Mouse (Mus musculus) brain, embryonic 14.5 days (tissue): ENCODE measurements around the gene Cfap77. TPM values are rescaled to one million over a fixed set of nuclear protein-coding genes. Genes with fewer than 3 reads are reported as not detected.

Experiments used
- DNase-seq: peaks from one replicate; pipeline ENCODE4 v3.0.0-alpha.2; 2011; ENCODE audit warnings: low read depth
- CTCF ChIP-seq: fragments of 200-500 bp; IDR thresholded peaks from 2 replicates; pipeline ENCODE4 v1.5.1; 2012; ENCODE audit warnings: inconsistent platforms, mild to moderate bottlenecking, moderate library complexity, borderline replicate concordance; ENCODE audit not compliant: insufficient read depth, insufficient read length; ENCODE audit errors: extremely low read depth
- POLR2A ChIP-seq: fragments of 200-500 bp; IDR thresholded peaks from 2 replicates; pipeline ENCODE4 v1.6.1; 2012; ENCODE audit warnings: mild to moderate bottlenecking, inconsistent platforms, borderline replicate concordance; ENCODE audit not compliant: poor library complexity, insufficient read depth, insufficient read length, severe bottlenecking; ENCODE audit errors: extremely low read depth
- polyA plus RNA-seq: library from polyadenylated mRNA; depleted of rRNA; stranded (reverse); fragments of >200 nt; gene quantifications from 2 replicates; pipeline ENCODE4 v1.2.3, GENCODE M21; 2012

The Cfap77 gene
- polyA plus RNA-seq, 1 experiment: 1.8 TPM

DNA sequence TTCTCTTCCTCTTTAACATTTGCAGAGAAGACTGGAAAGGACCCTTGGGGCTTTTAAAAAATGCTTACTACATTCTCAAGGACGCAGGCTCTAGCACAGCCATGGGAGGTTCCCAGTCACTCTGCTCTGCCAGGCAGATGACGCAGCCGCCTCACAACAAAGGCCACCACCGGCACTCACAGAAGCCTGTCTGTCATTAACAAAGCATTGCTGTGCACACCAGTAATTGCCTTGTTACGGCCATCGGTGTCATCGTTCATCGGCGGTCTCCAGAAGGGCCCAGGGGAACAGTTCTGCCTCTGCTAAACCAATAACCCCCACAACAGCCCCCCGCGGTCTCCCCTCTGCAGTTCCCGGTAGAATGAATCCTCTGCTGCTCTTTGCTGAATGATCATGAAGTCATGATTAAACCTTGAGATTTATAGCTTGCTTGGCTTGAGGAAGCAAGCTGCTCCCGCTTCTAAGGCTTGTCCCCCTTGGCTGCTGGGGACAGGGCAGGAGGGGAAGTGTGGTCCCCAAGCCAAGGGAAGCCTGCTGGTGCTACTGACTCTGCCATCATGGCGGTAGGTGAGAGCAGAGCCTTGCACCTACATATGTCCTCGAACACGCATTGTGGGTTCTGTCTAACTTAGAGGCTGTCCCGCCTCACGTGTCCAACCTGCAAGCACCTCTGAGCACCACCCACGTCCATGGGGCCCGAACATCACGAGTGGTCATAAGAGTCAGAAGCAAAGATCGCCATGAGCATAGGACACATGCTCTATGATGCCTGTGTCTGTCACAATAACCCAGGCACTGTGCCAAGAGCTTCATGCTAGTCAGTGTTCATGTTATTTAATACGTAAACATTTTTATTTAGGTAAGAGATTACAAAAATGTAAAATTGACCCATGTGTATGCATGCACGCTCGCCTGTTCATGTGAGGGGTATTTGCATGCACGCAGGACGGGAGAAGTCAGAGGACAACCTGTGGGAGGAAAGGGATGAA, 38.0 kb downstream of the Cfap77 start:
- no peak for TF ChIP-seq CTCF
- no peak for TF ChIP-seq POLR2A
- DNase-seq: peak; percentile 86

DNA sequence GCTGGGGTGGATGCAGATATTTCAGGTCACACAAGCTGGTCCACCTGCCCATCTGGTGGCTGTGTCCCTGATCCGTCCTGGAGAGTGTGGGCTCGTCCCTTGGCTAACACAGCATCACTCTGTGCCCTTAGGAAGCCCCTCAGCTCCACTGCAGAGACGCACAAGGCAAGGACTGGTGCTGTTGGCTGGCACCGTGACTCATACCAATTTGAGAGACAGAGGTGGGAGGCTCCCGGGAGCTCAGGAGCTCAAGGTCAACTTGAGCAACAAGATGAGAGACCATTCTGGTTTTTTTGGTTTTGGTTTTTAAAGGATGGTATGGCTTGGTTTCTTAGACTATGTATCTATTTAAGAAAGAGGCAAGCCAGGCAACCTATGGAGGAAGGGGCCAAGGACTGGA, 42.3 kb downstream of the Cfap77 start:
- TF ChIP-seq POLR2A: no peak
- no peak for TF ChIP-seq CTCF
- no peak for DNase-seq

DNA sequence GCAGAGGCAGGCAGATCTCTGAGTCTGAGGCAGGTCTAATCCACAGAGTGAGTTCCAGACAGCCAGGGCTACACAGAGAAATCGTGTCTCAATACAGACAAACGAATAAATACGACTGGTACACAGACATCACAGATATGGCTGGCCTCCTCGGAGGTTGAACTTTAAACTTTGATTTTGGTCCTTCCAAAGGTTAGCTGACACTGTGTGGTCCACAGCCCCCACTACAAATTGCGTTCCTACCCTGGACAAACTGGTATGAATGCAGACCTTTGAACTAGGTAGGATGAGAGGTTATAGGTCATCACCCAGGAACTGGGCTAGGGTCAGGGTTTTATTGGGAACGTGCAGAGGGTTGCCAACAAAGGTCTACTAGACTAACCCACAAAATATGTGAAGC, 47.2 kb downstream of the Cfap77 start:
- DNase-seq: no peak
- TF ChIP-seq POLR2A (no peak), CTCF (no peak)

DNA sequence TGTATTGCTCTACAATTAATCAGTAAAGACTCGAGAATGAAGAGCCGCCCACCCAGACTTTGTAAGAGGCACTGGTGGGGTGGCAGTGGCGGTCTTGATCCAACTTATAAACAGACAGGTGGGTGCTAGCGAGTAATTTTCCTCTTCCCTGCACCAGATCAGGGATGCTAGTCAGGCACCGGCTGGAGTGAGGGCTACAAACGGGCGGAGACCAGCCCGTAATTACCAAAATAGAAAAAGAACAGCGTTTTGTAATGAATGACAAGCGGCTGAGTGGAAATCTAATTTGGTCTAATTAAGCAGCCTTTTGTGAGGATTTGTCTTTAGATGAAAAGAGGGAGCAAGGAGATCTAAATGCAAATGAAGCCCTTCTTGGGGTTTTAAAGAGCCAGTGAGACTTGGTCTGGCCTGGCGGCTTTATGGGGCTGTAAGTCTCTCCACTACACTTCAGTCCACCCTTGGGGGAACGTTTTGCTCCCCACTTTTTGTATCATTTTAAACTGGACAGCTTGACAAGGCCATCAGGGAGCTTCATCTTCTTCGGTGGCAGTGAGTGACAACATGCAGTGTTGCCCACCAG, 48.3 kb downstream of the Cfap77 start:
- DNase-seq: peak; percentile 94
- TF ChIP-seq POLR2A (no peak), CTCF (no peak)

DNA sequence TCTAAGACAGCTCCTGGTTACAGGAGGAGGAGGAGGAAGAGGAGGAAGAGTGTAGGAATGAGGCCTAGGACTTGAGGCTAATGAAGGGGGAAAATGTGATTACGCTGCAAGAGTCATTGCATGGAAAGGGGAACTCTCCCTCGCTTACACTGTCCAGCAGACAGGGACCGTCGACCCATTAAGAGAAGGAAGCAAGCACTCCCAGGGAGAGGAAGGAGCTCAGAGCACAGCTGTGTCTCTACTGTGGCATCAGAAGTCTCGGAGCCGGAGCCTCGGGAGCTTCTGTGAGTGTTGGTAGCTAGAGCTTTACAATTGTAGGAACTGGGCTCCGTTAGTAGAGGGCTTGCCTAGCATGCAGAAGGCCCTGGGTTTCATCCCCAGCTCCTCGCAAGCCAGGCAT, 50.8 kb downstream of the Cfap77 start:
- DNase-seq: no peak
- TF ChIP-seq POLR2A: no peak
- no peak for TF ChIP-seq CTCF

DNA sequence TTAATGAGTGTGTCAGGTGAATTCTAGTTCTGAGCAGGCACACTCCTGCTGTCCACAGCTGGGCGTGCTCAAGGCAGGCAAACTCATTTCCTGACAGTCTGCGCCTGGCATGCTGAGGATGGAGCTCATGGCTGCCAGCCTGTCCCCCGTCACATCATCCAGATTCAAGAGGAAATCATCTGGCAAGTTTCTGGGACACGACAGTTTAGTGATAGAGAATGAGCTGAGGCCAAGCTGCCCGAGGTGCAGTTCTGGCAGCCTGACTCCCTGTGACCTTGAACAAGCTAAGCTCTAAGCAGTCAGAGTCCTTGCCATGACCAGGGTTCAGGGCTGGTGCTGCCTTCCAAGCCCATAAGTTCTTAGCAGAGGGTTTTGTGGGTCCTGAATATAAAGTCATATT, 56.6 kb downstream of the Cfap77 start:
- TF ChIP-seq POLR2A (no peak), CTCF (no peak)
- DNase-seq: no peak

DNA sequence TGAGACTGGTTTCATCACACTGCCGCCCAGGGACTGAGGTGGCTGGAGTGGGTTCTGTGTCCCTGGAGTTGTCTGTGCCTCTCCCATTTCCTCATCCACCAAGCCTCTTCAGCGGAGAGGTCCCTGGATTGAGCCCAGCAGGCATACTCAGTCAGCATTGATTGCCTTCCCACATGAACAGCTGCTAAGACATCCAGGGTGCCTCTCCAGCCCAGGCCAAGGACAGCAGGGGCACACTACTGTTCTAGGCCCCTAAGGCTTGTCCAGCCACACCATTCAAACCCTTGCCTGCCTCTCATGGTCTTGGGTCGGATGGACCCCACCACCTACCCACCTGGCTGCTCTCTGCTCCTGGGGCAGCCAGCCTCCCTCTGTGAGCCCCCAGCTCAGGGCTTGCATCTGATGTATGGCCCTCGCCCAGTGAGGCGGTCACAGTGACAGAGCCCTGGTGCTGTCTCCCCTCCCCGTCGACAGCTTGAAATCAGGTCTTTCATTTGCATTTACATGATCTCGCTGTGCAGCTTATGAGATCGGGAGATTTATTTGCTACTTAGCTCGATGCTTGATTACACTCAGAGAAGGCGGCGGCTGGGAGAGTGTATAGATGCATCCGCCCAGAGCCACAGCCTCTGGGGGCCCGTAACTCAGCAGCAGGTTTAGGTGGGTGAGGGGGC, 57.6 kb downstream of the Cfap77 start:
- TF ChIP-seq CTCF (no peak), POLR2A (no peak)

DNA sequence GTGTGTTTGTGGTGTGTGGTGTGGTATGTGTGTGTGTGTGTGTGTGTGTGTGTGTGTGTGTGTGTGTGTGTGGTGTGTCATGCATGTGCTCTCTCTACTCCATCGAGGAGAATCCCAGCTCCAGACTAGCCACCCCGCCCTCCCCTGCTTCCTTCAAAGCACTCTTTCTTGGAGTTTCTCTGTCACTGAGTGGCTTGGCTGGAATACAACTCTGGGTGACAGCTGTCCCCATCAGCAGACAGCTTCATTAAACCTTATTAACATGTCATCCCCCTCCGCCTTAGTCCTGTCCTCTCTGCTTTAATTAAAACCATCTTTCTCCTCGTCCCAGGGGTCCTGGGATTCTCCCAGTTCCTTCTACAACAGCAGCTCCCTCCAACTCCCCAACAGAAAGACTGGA, 59.4 kb downstream of the Cfap77 start:
- TF ChIP-seq CTCF (no peak), POLR2A (no peak)
- peak; percentile 71 for DNase-seq

More for the DNA sequence above, 57.6 kb downstream of the Cfap77 start:
- DNase-seq: peak; percentile 67

DNA sequence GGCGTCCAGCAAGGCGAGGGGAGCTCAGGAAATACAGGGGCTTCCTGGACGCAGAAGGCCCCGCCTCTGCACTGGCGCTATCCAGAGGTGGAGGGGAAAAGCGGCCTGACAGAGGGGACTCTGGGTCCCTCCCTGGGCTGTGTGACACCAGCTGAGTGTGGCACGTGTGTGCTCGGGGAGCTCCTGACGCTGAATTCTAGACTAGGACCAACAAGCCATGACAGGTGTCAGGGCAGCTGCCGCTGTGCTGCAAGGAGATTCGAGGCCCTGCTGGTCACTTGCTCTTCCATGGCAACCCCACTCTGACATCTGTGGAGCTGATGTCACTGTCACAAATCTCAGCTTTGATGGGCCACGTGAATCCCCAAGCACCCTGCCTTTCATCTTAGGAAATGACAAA, 60.9 kb downstream of the Cfap77 start:
- TF ChIP-seq POLR2A (no peak), CTCF (no peak)
- no peak for DNase-seq

DNA sequence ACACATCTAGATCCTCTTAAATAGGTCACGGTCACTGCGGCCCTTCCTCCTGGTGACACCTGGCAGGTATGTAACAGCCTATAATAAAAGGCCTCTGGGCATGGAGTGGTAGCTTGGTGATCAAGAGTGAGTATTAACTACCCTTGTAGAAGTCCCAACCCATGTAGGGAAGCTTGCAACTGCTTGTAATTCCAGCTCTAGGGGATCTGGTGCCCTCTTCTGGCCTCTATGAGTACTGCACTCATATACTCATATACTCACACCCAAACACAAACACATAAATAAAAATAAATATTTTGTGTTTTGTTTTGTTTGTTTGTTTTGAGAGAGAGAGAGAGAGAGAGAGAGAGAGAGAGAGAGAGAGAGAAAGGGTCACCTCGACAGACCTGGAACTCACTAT, 66.1 kb downstream of the Cfap77 start:
- no peak for TF ChIP-seq CTCF
- no peak for TF ChIP-seq POLR2A
- DNase-seq: no peak
